Mouse (Mus musculus): ENCODE data around the gene Ppfia2.

- TF ChIP-seq CTCF (IDR thresholded peaks at IDR 0.05; ENCODE audit: extremely low read depth, insufficient read length, insufficient replicate concordance, low read depth, low read length) (0 out of 2 replicates have a peak, but pooled peaks have one; percentile 4), POLR2A (IDR thresholded peaks at IDR 0.05; ENCODE audit: low read depth, low read length) (no peak)
Measured at GRCm38 (mm10) chr10:106932571-106933073, 462.5 kb downstream of the Ppfia2 start.
